Mouse (Mus musculus): ENCODE measurements at regions not wholly inside any gene's neighbourhood (a gene's known extent, or its start where the extent isn't known, plus 50 kb on each side); places are given as distances from the start of the nearest gene placed in this dataset.
A peak's percentile ranks its signal among the peaks of the same experiment; 100 is the strongest.

DNA sequence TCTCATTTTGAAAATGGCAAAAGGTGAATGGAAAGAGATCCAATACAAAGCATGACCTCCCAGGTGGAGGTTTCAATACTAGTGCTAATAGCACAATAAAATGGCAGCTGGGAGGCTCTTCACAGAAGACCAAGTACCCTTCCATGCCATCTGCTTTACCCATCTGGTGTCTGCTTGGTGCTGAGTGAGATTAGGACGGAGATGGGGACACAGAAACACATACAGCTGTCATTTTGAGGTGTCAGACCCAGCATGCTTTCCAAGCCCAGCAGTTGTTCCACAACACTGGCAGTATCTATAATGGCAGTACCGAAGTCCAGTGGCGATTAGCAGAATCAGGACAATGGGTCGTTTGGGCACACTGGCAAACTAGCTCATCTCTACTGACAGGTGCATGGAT is 118.9 kb upstream of the 1700064H15Rik start:
- ATAC-seq, result no peak

DNA sequence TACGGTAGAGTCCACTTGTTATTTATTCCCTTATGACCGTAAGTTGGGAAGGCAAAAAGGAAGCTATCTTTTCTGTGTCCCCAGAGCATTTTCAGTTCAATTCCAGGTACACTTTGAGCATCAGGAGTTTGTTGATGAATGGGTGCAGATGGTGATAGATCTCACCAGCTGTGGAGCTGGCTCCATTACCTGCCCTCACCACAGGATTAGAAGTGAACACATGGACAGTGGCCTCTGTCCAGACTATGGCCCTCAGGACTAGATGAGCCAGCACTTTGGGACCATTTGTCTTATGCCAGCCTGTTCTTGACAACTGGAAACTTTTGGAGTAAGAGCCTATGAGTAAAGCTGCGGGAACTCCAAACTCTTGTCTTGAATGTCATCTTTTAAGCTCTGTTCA is 123.5 kb upstream of the 1700064H15Rik start:
- no peak for ATAC-seq

- ATAC-seq, result no peak
These were observed 125.5 kb upstream of the 1700064H15Rik start for GRCm38 (mm10) chr3:19754011-19754410.

DNA sequence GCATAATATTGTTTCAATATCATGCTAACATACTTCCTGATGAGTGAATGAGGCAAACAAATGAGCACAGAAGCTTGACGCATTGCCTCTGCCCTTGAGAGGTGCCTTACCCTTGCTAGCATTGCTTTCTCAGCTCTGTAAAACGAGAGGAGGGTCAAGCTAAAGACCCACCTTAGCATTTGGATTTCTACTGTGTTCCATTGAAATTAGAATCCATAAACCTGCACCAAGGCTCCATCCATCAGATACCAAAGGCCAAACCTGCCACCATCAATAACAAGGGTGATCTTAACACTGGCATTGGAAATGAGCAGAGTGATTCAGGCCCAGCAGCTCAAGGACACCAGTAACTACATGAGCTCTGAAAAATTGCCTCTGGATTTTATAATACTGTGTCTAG is 126.2 kb upstream of the 1700064H15Rik start:
- no peak for ATAC-seq

GRCm38 (mm10) chr3:19755136-19755535 is 126.7 kb upstream of the 1700064H15Rik start:
- ATAC-seq, result no peak

GRCm38 (mm10) chr3:19798543-19799106 is 158.2 kb upstream of the Cp start:
- ATAC-seq, result no peak

DNA sequence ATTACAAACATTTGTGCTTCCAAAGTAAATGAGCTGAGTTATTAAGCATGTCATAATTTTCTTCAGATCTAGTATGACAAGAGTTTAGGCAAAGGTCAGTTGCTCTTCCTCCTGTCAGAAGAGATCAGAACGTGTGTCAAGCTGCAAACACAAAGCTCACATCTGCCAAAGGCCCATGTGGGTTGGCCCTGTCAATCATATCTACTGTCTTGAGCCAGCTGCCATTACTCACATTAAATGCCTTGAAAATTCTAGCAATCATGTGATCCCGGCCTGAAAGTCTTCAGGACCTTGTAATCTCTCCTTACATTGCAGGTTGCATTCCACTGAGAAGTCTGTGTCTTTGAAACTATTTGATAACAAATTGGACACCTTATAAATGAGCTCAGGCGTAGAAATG is 146.8 kb upstream of the Cp start:
- ATAC-seq, result no peak

DNA sequence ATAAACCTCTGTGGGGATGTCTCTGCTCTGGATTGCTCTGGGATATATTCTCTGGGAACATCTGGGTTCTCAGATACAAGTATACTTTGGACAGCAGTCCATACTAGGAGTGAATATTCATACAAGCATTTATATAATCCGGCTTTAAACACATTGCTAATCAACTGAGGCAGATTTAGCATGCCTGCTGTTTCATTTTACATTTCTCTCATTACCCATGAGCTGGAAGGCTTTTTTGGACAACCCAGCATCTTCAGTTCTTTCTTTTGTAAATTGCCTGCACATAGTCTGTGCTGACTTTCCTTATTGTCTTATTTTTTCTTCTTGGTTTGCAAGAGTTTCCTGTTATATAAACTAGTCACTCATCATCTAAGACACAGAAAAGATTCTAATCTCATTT is 131.9 kb upstream of the Cp start:
- no peak for ATAC-seq

DNA sequence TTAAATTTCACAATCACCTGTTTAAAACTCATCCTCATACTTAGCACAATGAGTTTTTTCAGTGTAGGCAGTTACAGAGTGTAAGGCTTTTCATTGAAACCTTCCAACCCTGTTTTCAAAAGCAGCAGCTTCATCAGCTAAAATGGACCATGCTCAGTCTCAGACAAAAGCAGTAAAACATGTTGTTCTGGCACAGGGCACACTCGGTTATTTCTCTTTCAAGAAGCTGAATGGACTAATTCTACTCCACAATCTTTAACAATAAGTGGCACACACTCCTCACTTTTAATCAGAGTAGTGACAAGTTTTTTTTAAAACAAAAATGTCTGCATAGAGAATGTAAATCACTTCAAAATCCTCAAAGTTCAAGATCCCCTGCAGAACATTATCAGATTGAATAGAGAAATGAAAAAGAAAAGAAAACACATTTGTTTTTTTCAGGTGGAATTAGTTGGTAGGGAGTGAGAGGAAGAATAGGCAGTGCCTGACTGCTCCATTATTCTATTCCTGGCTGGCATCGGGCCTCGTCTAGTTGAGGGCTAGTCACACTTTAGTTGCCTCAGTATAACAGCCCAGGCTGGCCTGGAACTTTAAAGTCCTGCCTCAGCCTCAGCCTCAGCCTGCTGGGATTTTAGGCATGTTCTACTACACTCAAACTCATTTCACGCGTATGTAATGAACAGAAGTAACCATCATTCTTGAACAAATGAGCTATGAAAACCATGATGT is 128.2 kb upstream of the Cp start:
- no peak for ATAC-seq

DNA sequence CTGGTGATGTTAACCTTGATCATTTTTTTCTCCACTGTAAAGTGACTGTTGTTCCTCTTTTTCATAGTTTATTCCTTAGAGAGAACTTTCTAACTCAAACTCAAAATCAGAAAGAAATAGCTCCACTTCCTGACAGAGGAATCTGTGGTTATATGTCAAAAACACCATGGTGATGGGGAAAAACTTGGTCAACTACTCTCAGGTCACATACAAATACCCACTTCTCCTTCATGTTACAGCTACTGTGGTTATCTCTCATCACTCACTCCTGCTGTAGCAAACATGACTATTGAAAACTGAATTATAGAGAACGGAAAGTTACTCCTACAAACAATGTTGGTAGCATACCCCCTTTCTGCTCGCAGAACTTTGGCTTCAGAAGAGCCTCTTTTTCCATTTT is 127.1 kb upstream of the Cp start:
- no peak for ATAC-seq

- no peak for ATAC-seq
These were observed 108.7 kb upstream of the Cp start for GRCm38 (mm10) chr3:19848031-19848735.

DNA sequence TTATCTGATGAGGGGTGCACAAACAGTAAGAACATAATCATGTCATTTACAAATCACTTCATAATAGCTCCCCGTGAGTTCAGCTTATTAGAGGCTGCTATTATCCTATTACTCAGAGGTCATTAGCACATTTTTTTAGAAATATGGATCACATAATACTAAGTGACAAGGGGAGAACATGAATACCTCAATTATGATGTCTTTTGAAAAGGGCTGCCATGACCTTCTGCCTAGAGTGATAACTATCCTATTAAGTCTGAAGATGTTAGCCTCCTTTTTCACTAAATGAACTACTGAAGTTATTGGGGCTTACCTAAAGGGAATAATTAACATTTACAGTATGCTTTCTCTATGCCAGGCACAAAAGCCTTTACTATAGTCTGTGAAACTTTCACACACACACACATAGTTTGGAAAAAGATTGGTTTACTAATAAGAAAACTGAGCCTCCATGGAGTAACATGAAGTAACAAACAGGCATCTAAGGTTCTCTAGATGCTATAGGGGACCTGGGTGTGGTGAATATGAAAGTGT is 108.1 kb upstream of the Cp start:
- ATAC-seq, result no peak

DNA sequence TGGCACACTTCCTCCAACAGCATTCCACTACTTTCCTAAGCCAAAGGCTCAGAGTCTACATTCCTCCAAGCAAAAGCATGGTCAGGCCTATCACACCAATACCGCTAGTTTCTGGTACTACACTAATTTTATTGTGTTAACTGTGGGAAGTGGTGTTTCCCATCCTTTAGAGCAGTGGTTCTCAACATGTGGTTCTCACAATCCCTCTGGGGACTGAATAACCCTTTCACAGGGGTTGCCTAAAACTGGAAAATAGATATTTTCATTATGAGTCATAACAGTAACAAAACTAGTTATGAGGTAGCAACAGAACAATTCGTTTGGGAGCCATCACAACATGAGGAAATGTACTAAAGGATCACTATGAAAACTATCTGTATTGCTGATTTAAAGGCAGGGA is 74.2 kb upstream of the Cp start:
- ATAC-seq, result no peak

GRCm38 (mm10) chr3:19888405-19888804 is 68.4 kb upstream of the Cp start:
- no peak for ATAC-seq

- ATAC-seq, result peak; percentile 34
These were observed 62.6 kb upstream of the Cp start for GRCm38 (mm10) chr3:19894258-19894629.

- ATAC-seq, result peak; percentile 98
These were observed 62.0 kb upstream of the Cp start for GRCm38 (mm10) chr3:19894630-19895578.

DNA sequence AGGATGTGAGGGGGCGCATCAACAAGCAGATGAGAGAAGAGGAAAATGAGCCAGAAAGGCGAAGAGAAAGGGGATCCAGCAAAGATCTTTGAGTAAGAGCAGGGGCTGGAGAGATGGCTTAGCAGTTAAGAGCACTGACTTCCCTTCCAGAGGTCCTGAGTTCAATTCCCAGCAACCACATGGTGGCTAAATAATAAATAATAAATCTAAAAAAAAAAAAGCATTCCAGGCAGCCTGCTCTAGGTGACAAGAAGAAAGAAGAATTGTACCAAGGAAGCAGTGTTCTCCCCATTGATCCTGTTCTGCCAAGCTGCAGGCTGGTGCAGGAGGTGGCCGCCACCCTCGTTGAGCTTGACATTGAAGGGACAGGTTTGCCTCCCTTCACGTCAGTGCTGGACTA is 61.1 kb upstream of the Cp start:
- ATAC-seq, result no peak

- ATAC-seq, result no peak
These were observed 59.7 kb upstream of the Cp start for GRCm38 (mm10) chr3:19897140-19897539.

DNA sequence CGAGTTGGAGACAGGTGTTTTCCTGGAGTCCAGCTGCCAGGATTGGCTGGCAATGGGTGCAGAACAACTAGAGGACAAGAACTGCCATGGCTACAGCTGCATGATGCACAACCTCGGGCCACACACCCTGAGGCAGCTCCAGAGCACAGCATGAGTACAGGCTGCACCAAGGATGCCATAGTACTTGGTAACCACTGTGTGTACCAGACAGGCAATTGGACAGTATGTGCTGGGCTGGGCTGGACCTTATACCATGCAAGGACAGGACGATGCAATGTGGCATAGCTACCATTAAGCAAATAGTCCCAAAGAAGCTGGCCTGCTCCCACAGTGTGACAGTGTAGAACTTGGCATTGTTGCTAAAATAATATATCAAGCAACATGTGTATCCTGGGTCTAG is 54.6 kb upstream of the Cp start:
- ATAC-seq, result no peak

- peak; percentile 87 for ATAC-seq
These were observed 52.2 kb upstream of the Cp start for GRCm38 (mm10) chr3:19904446-19905275.

All from inflammation-experienced regulatory T-cells, adult 6 months (primary cell).